Mouse (Mus musculus) thymus, postnatal 25 days (tissue): ENCODE results near the gene Orc1.
A peak's percentile ranks its signal among the peaks of the same experiment; 100 is the strongest.

Experiments used
- DNase-seq: peaks from one replicate; pipeline ENCODE4 v3.0.0; 2022

Orc1 gene

GRCm38 (mm10) chr4:108578840-108579742 lies at the start of gene Orc1, which contains the start of gene Prpf38a:
TSS of gene Orc1 (plus strand) at chr4:108579423.
TSS of gene Prpf38a (minus strand) at chr4:108579336.
- peak; percentile 98 for DNase-seq

GRCm38 (mm10) chr4:108539701-108540100 lies 39.5 kb upstream of the Orc1 start:
- no peak for DNase-seq

- no peak for DNase-seq
Observed at GRCm38 (mm10) chr4:108565026-108565425, 14.2 kb upstream of the Orc1 start.

- no peak for DNase-seq
Observed at GRCm38 (mm10) chr4:108572644-108573043, 6.6 kb upstream of the Orc1 start.

- no peak for DNase-seq
Observed at GRCm38 (mm10) chr4:108579743-108580411, 654 bp downstream of the Orc1 start.

GRCm38 (mm10) chr4:108593376-108593775 lies 14.2 kb downstream of the Orc1 start:
- DNase-seq: no peak

GRCm38 (mm10) chr4:108595785-108596184 lies 16.6 kb downstream of the Orc1 start:
- no peak for DNase-seq

GRCm38 (mm10) chr4:108598306-108598705 lies 19.1 kb downstream of the Orc1 start:
- DNase-seq: no peak

- DNase-seq: no peak
Observed at GRCm38 (mm10) chr4:108601870-108602269, 22.6 kb downstream of the Orc1 start.

GRCm38 (mm10) chr4:108608651-108609050 lies 29.4 kb downstream of the Orc1 start:
- no peak for DNase-seq

- DNase-seq: no peak
Observed at GRCm38 (mm10) chr4:108610935-108611334, 31.7 kb downstream of the Orc1 start.

GRCm38 (mm10) chr4:108618586-108618985 lies 39.4 kb downstream of the Orc1 start:
- no peak for DNase-seq

GRCm38 (mm10) chr4:108619165-108619564 lies 39.9 kb downstream of the Orc1 start:
- no peak for DNase-seq

GRCm38 (mm10) chr4:108619587-108620341 lies 40.5 kb downstream of the Orc1 start, which contains the start of gene Cc2d1b:
TSS of gene Cc2d1b (plus strand) at chr4:108619940.
- peak; percentile 92 for DNase-seq

GRCm38 (mm10) chr4:108620536-108620935 lies 41.3 kb downstream of the Orc1 start:
- DNase-seq: no peak

- peak; percentile 18 for DNase-seq
Observed at GRCm38 (mm10) chr4:108621504-108621903, 42.3 kb downstream of the Orc1 start.

GRCm38 (mm10) chr4:108627066-108627465 lies 47.8 kb downstream of the Orc1 start:
- DNase-seq: no peak

- no peak for DNase-seq
Observed at GRCm38 (mm10) chr4:108629363-108629880, 50.2 kb downstream of the Orc1 start.

- DNase-seq: no peak
Observed at GRCm38 (mm10) chr4:108630096-108630495, 50.9 kb downstream of the Orc1 start.

GRCm38 (mm10) chr4:108631616-108632015 lies 52.4 kb downstream of the Orc1 start:
- no peak for DNase-seq

- no peak for DNase-seq
Observed at GRCm38 (mm10) chr4:108633703-108634102, 54.5 kb downstream of the Orc1 start.

- DNase-seq: no peak
Observed at GRCm38 (mm10) chr4:108634696-108635095, 55.5 kb downstream of the Orc1 start.

- DNase-seq: no peak
Observed at GRCm38 (mm10) chr4:108635101-108635500, 55.9 kb downstream of the Orc1 start.
